Mouse (Mus musculus) left cerebral cortex, postnatal 14 days (tissue): ENCODE measurements around the gene 4930486L24Rik. TPM values are rescaled to one million over a fixed set of nuclear protein-coding genes. Genes with fewer than 3 reads are reported as not detected.

Source experiments
- total RNA-seq, 2 experiments: library from RNA; stranded (reverse); gene quantifications; 2 replicates each; pipeline ENCODE4 v1.2.3; 2021

The 4930486L24Rik gene
- total RNA-seq, 2 experiments from 2014 or later = 0.32 TPM; not detected in 1

Other genes starting within 250 kb of the 4930486L24Rik start
- not detected for gene BC051665, start 78.1 kb downstream of the 4930486L24Rik start, total RNA-seq
- not detected for gene Ctsll3, start 61.6 kb downstream of the 4930486L24Rik start, total RNA-seq
- not detected for gene Gm49392, start 32.4 kb upstream of the 4930486L24Rik start, total RNA-seq
- 1 to 10 TPM; 2.9 to 3.7 TPM for gene Ctla2b, start 33.0 kb upstream of the 4930486L24Rik start, total RNA-seq
- not detected for gene Tpbpb, start 40.4 kb upstream of the 4930486L24Rik start, total RNA-seq
- gene Gm49393, start 71.1 kb upstream of the 4930486L24Rik start, total RNA-seq = not detected
- under 1 TPM in 1 of 2 experiments, not detected in 1; 0.38 TPM for gene Gm49391, start 72.1 kb upstream of the 4930486L24Rik start, total RNA-seq
- gene Ctla2a, start 72.2 kb upstream of the 4930486L24Rik start, total RNA-seq = 10 to 100 TPM; 23.9 to 32.4 TPM
- gene Tpbpa, start 77.5 kb upstream of the 4930486L24Rik start, total RNA-seq = not detected
- gene Ctsj, start 141.5 kb upstream of the 4930486L24Rik start, total RNA-seq = not detected
- gene Ctsq, start 176.2 kb upstream of the 4930486L24Rik start, total RNA-seq = not detected